Mouse (Mus musculus) small intestine, adult 2 months (tissue): ENCODE measurements around the gene Gm12845. TPM values are rescaled to one million over a fixed set of nuclear protein-coding genes. Genes with fewer than 3 reads are reported as not detected.
"Not testable (repeated sequence)": the region's sequence is repeated elsewhere in the genome, so short reads cannot be mapped to it uniquely, and the experiment has no call there.

ENCODE experiments used
- H3K27ac ChIP-seq: fragments of 200-500 bp; 2 replicates; pipeline ENCODE4 v1.5.1; 2012; ENCODE audit warnings: low read depth, low read length, control low read depth, inconsistent platforms; ENCODE audit not compliant: insufficient read depth
- H3K27me3 ChIP-seq: fragments of 200-500 bp; 2 replicates; pipeline ENCODE4 v1.6.1; 2012; ENCODE audit warnings: mild to moderate bottlenecking, moderate library complexity, low read length, inconsistent platforms; ENCODE audit not compliant: control insufficient read depth, insufficient read depth
- H3K36me3 ChIP-seq: fragments of 200-500 bp; 2 replicates; pipeline ENCODE4 v1.6.1; 2012; ENCODE audit warnings: mild to moderate bottlenecking, low read length, control low read depth, inconsistent platforms; ENCODE audit not compliant: control insufficient read depth, insufficient read depth
- H3K4me1 ChIP-seq: fragments of 200-500 bp; 2 replicates; pipeline ENCODE4 v1.6.1; 2012; ENCODE audit warnings: low read length, inconsistent platforms, mixed read lengths; ENCODE audit not compliant: control insufficient read depth, insufficient read depth, insufficient read length
- H3K4me3 ChIP-seq: fragments of 200-500 bp; 2 replicates; pipeline ENCODE4 v1.5.1; 2012; ENCODE audit warnings: low read depth, mild to moderate bottlenecking, control low read depth, inconsistent platforms, low read length, moderate library complexity
- CTCF ChIP-seq: fragments of 200-500 bp; IDR thresholded peaks from 2 replicates; pipeline ENCODE4 v1.5.1; 2012; ENCODE audit warnings: low read depth, mild to moderate bottlenecking, control low read depth, inconsistent platforms, low read length, moderate library complexity, mixed read lengths; ENCODE audit not compliant: insufficient replicate concordance, insufficient read length; ENCODE audit errors: extremely low read depth
- POLR2A ChIP-seq: fragments of 200-500 bp; IDR thresholded peaks from 2 replicates; pipeline ENCODE4 v1.6.1; 2012; ENCODE audit warnings: low read depth, mild to moderate bottlenecking, control low read depth, inconsistent platforms, low read length, moderate library complexity
- WGBS: fragments of 180-500 bp; shearing (Covaris S2); methylation state at CpG from one replicate; pipeline ENCODE4 v1.1.7; 2018; 5-methylcytosine and 5-hydroxymethylcytosine counted together
- polyA plus RNA-seq: library from polyadenylated mRNA; depleted of rRNA; stranded (reverse); fragments of >200 nt; gene quantifications from 2 replicates; pipeline ENCODE4 v1.2.3, GENCODE M21; 2012

Gm12845 gene
- polyA plus RNA-seq, 1 experiment: not detected

DNA sequence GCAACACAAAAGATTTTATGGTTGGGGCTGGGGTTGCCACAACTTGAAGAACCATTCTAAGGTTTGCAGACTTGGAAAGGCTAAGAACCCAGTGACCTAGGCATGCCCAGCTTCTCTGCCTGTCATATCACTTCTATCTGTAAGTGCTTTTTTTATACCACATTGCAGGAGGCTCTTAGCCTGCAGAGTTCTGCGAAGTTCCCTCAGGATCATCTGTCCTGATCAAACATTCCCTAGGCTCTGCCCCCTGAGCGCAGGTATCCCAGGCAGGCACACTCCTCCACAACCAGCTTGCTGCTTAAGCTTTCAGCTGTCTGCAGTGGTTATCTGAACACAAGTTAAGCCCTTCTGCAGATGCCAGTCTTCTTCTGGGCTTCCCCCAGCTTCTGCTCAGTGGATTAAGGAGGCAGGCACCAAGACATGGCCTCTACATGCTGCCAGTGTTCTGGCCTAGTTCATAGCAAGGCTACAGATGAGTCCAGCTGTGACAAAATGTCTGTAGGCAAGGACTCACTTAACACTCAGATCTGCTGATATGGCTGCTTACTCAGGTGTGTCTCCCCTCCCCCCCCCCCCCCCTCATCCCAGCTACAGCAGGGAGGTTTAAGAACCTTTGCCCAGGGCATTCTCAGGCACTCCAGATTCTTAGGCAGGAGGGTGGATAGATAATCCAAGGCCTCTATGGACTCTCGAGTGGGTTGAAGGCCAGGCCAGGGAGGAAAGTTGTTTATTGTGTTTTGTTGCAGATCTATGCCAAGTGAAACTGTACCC lies 15.2 kb upstream of the Gm12845 start:
- H3K4me3 ChIP-seq: no peak overlapping the region
- TF ChIP-seq CTCF (no peak), POLR2A (no peak)
- peaks cover 19% of the 10 kb centered on the region for H3K4me1 ChIP-seq
- no peaks in the 10 kb centered on the region for H3K36me3 ChIP-seq
- 25% methylated on average over 3 of the region's 3 CpGs for WGBS
- no peaks in the 10 kb centered on the region for H3K27me3 ChIP-seq
- peak overlapping the region; percentile 67 for H3K27ac ChIP-seq

GRCm38 (mm10) chr4:117712314-117712713 lies 11.9 kb upstream of the Gm12845 start:
- 87% methylated on average over 3 of the region's 3 CpGs for WGBS
- no peaks in the 10 kb centered on the region for H3K27me3 ChIP-seq
- H3K4me3 ChIP-seq: no peak overlapping the region
- no peaks in the 10 kb centered on the region for H3K36me3 ChIP-seq
- H3K27ac ChIP-seq: no peak overlapping the region
- H3K4me1 ChIP-seq: peaks cover 24% of the 10 kb centered on the region
- no peak for TF ChIP-seq POLR2A
- TF ChIP-seq CTCF: no peak

DNA sequence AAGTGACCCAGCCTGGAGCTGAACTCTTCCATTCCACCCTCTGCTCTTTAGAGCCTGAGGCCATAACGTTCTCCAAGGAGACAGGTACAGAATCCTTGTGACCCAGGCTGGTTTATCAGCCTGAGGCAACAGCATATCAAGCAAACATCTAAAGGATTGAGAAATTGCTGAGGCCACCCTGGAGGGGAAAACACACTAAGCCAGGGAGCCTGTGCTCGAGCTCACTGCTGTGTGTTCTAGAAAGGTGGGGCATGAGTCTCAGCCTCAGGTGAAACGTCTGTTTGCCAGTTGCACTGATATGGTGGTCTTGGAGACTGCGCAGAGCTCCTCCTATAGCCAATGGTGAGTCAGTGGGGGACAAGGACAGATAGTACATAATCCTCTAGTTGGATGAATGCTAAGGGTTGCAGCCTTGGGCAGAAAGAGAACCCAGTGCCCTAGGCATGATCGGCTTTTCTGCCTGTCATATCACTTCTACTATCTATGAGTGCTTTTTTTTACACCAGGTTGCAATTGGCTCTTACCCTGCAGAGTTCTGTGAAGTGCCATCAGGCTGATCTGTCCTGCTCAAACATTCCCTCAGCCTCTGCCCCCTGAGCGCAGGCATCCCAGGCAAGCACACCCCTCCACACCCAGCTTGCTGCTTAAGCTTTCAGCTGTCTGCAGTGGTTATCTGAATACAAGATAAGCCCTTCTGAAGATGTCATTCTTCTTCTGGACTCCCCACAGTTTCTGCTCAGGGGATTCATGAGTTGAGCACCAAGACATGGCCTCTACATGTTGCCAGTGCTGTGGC lies 10.7 kb upstream of the Gm12845 start:
- H3K4me1 ChIP-seq: peaks cover 24% of the 10 kb centered on the region
- 38% methylated on average over 6 of the region's 6 CpGs for WGBS
- TF ChIP-seq POLR2A (no peak), CTCF (no peak)
- no peak overlapping the region for H3K27ac ChIP-seq
- H3K27me3 ChIP-seq: no peaks in the 10 kb centered on the region
- no peaks in the 10 kb centered on the region for H3K36me3 ChIP-seq
- no peak overlapping the region for H3K4me3 ChIP-seq

- TF ChIP-seq CTCF: no peak
- no peaks in the 10 kb centered on the region for H3K36me3 ChIP-seq
- H3K4me1 ChIP-seq: peaks cover 3% of the 10 kb centered on the region; the same call in 1 of the 2 replicates
- no peaks in the 10 kb centered on the region for H3K27me3 ChIP-seq
- WGBS: 70% methylated on average over 3 of the region's 3 CpGs
- H3K27ac ChIP-seq: no peak overlapping the region
- H3K4me3 ChIP-seq: no peak overlapping the region
Observed at GRCm38 (mm10) chr4:117731926-117732325, 7.7 kb downstream of the Gm12845 start.

- no peaks in the 10 kb centered on the region for H3K27me3 ChIP-seq
- no peak for TF ChIP-seq POLR2A
- TF ChIP-seq CTCF: peak; percentile 53; the same call in 1 of the 2 replicates
- no peak overlapping the region for H3K27ac ChIP-seq
- H3K4me1 ChIP-seq: peaks cover 3% of the 10 kb centered on the region; the same call in 1 of the 2 replicates
- WGBS: 39% methylated on average over 8 of the region's 8 CpGs
- H3K36me3 ChIP-seq: no peaks in the 10 kb centered on the region
- H3K4me3 ChIP-seq: no peak overlapping the region
Observed at GRCm38 (mm10) chr4:117737559-117737958, 13.3 kb downstream of the Gm12845 start.

DNA sequence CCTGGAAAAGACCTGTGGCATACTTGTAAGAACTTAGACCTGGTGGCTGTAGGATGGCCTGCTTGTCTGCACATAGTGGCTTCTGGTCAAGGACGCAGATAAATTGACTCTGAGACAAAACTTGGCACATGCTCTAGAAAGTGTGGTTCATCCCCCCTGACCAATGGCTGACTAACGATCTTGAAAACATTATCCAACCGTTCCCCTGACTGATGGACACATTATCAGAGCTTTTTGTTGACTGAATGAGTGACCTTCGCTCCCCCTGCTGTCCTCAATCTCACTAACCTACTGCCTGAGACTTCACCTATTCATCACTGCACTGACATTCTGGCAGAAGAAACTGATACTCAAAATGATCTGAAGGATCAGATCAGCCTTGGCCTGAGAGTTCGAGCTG lies 28.3 kb downstream of the Gm12845 start:
- WGBS: 19% methylated on average over 5 of the region's 5 CpGs
- 0 out of 2 replicates have a peak overlapping the region, but pooled peaks have one; percentile 51 for H3K27ac ChIP-seq
- H3K4me1 ChIP-seq: not testable (repeated sequence)

GRCm38 (mm10) chr4:117760151-117760550 lies 35.9 kb downstream of the Gm12845 start:
- WGBS: 92% methylated on average over 5 of the region's 5 CpGs
- Histone ChIP-seq H3K4me3 (no peak overlapping the region), H3K27ac (no peak overlapping the region), H3K36me3 (no peaks in the 10 kb centered on the region), H3K27me3 (no peaks in the 10 kb centered on the region), H3K4me1 (no peaks in the 10 kb centered on the region)
- TF ChIP-seq CTCF (no peak), POLR2A (no peak)

More for the DNA sequence above, 28.3 kb downstream of the Gm12845 start:
- H3K36me3 ChIP-seq, H3K4me3 ChIP-seq, H3K27me3 ChIP-seq: not testable (repeated sequence)
